Mouse (Mus musculus): ENCODE measurements around the gene Plcd1. TPM values are rescaled to one million over a fixed set of nuclear protein-coding genes. Genes with fewer than 3 reads are reported as not detected.

The Plcd1 gene
- polyA plus RNA-seq (2015; fragmentation: Nextera tagmentation; extraction: Ambion mirVana) = 16.6 and 17.2 TPM in 2 replicates

- DNase-seq (ENCODE audit: low spot score) = no peak
Measured at GRCm38 (mm10) chr9:119093419-119094295, at the start of gene Plcd1. Gene Plcd1 (minus strand): TSS chr9:119093502.

GRCm38 (mm10) chr9:119142066-119142465 is 48.8 kb upstream of the Plcd1 start:
- no peak for DNase-seq (ENCODE audit: low spot score)

GRCm38 (mm10) chr9:119138836-119139235 is 45.5 kb upstream of the Plcd1 start:
- DNase-seq (ENCODE audit: low spot score) = no peak

- DNase-seq (ENCODE audit: low spot score) = no peak
Measured at GRCm38 (mm10) chr9:119130692-119131091, 37.4 kb upstream of the Plcd1 start.

GRCm38 (mm10) chr9:119128436-119129181 is 35.3 kb upstream of the Plcd1 start:
- DNase-seq (ENCODE audit: low spot score) = no peak

- DNase-seq (ENCODE audit: low spot score) = no peak
Measured at GRCm38 (mm10) chr9:119122596-119123369, 29.5 kb upstream of the Plcd1 start.

- no peak for DNase-seq (ENCODE audit: low spot score)
Measured at GRCm38 (mm10) chr9:119120168-119120560, 26.9 kb upstream of the Plcd1 start.

- no peak for DNase-seq (ENCODE audit: low spot score)
Measured at GRCm38 (mm10) chr9:119119409-119120167, 26.3 kb upstream of the Plcd1 start.

GRCm38 (mm10) chr9:119114911-119115310 is 21.6 kb upstream of the Plcd1 start:
- DNase-seq (ENCODE audit: low spot score) = no peak

GRCm38 (mm10) chr9:119110640-119111039 is 17.3 kb upstream of the Plcd1 start:
- DNase-seq (ENCODE audit: low spot score) = no peak

GRCm38 (mm10) chr9:119109685-119110353 is 16.5 kb upstream of the Plcd1 start:
- no peak for DNase-seq (ENCODE audit: low spot score)

- DNase-seq (ENCODE audit: low spot score) = peak; percentile 23
Measured at GRCm38 (mm10) chr9:119107566-119107965, 14.3 kb upstream of the Plcd1 start.

- DNase-seq (ENCODE audit: low spot score) = no peak
Measured at GRCm38 (mm10) chr9:119102783-119103113, 9.4 kb upstream of the Plcd1 start.

- DNase-seq (ENCODE audit: low spot score) = peak; percentile 84
Measured at GRCm38 (mm10) chr9:119101992-119102782, 8.9 kb upstream of the Plcd1 start, which contains the start of gene Dlec1. Gene Dlec1 (plus strand): TSS chr9:119102478.

- DNase-seq (ENCODE audit: low spot score) = peak; percentile 12
Measured at GRCm38 (mm10) chr9:119100177-119100898, 7.0 kb upstream of the Plcd1 start.

- DNase-seq (ENCODE audit: low spot score) = no peak
Measured at GRCm38 (mm10) chr9:119094462-119095109, 1.3 kb upstream of the Plcd1 start.

- DNase-seq (ENCODE audit: low spot score) = no peak
Measured at GRCm38 (mm10) chr9:119092473-119093418, 556 bp downstream of the Plcd1 start.

Measured in thymus, postnatal 0 days (tissue).